Mouse (Mus musculus) right cerebral cortex, postnatal 14 days (tissue): ENCODE data around the gene Stab2.
A peak's percentile ranks its signal among the peaks of the same experiment; 100 is the strongest.

ENCODE experiments used
- DNase-seq: peaks from one replicate; pipeline ENCODE4 v3.0.0; 2022

Gene Stab2

GRCm38 (mm10) chr10:87007385-87008214 lies at the start of gene Stab2:
Stab2 (minus strand) TSS chr10:87008025.
- DNase-seq: no peak

- no peak for DNase-seq
These were observed 43.9 kb upstream of the Stab2 start for GRCm38 (mm10) chr10:87051714-87052113.

- DNase-seq: no peak
These were observed 41.4 kb upstream of the Stab2 start for GRCm38 (mm10) chr10:87049179-87049578.

- no peak for DNase-seq
These were observed 39.2 kb upstream of the Stab2 start for GRCm38 (mm10) chr10:87046931-87047468.

GRCm38 (mm10) chr10:87046469-87046868 lies 38.6 kb upstream of the Stab2 start:
- no peak for DNase-seq

- no peak for DNase-seq
These were observed 37.4 kb upstream of the Stab2 start for GRCm38 (mm10) chr10:87045273-87045672.

GRCm38 (mm10) chr10:87041265-87041664 lies 33.4 kb upstream of the Stab2 start:
- DNase-seq: no peak

GRCm38 (mm10) chr10:87039800-87040199 lies 32.0 kb upstream of the Stab2 start:
- DNase-seq: no peak

- DNase-seq: no peak
These were observed 31.5 kb upstream of the Stab2 start for GRCm38 (mm10) chr10:87039340-87039739.

GRCm38 (mm10) chr10:87037062-87037461 lies 29.2 kb upstream of the Stab2 start:
- DNase-seq: no peak

- DNase-seq: no peak
These were observed 28.5 kb upstream of the Stab2 start for GRCm38 (mm10) chr10:87036271-87036703.

GRCm38 (mm10) chr10:87035866-87036265 lies 28.0 kb upstream of the Stab2 start:
- DNase-seq: no peak

GRCm38 (mm10) chr10:87032768-87033167 lies 24.9 kb upstream of the Stab2 start:
- no peak for DNase-seq

- DNase-seq: peak; percentile 90
These were observed 17.1 kb upstream of the Stab2 start for GRCm38 (mm10) chr10:87024884-87025283.

- DNase-seq: peak; percentile 80
These were observed 12.9 kb upstream of the Stab2 start for GRCm38 (mm10) chr10:87020711-87021110.

GRCm38 (mm10) chr10:87018876-87019275 lies 11.1 kb upstream of the Stab2 start:
- DNase-seq: no peak

- DNase-seq: no peak
These were observed 8.4 kb upstream of the Stab2 start for GRCm38 (mm10) chr10:87016151-87016692.

- DNase-seq: no peak
These were observed 7.6 kb upstream of the Stab2 start for GRCm38 (mm10) chr10:87015403-87015802.

GRCm38 (mm10) chr10:87014391-87014965 lies 6.7 kb upstream of the Stab2 start:
- no peak for DNase-seq

GRCm38 (mm10) chr10:87012087-87012486 lies 4.3 kb upstream of the Stab2 start:
- no peak for DNase-seq

GRCm38 (mm10) chr10:87008215-87008499 lies 332 bp upstream of the Stab2 start:
- DNase-seq: no peak

- DNase-seq: no peak
These were observed 15.4 kb downstream of the Stab2 start for GRCm38 (mm10) chr10:86992238-86992976.

GRCm38 (mm10) chr10:86990666-86991065 lies 17.2 kb downstream of the Stab2 start:
- no peak for DNase-seq
